Mouse (Mus musculus) MEL (cell line): ENCODE data around the gene Fam214a. TPM values are rescaled to one million over a fixed set of nuclear protein-coding genes. Genes with fewer than 3 reads are reported as not detected.
A peak's percentile ranks its signal among the peaks of the same experiment; 100 is the strongest.
"Not testable (repeated sequence)": the region's sequence is repeated elsewhere in the genome, so short reads cannot be mapped to it uniquely, and the experiment has no call there.

Experiments used
- DNase-seq: peaks from one replicate; pipeline ENCODE4 v3.0.0; 2011; ENCODE audit warnings: low read depth, low spot score
- H3K27ac ChIP-seq: 2 replicates; pipeline ENCODE4 v1.5.1; 2012; ENCODE audit warnings: low read depth, mild to moderate bottlenecking, control low read depth, low read length, moderate library complexity; ENCODE audit not compliant: control insufficient read depth
- H3K27me3 ChIP-seq, 2 experiments: fragments of 150-350 bp in 1 of 2; sonication (generic) in 1 of 2; 2 replicates each; pipeline ENCODE4 v1.6.1; 2012; ENCODE audit warnings: low read length in 2 of 2, mild to moderate bottlenecking in 2 of 2, improper control_type of control experiment in 1 of 2, moderate library complexity in 1 of 2; ENCODE audit not compliant: insufficient read depth in 2 of 2, control insufficient read depth in 1 of 2
- H3K36me3 ChIP-seq, 2 experiments: 2 replicates each; pipeline ENCODE4 v1.6.1; 2012 to 2014; ENCODE audit warnings: low read length in 2 of 2, improper control_type of control experiment in 1 of 2, inconsistent platforms in 1 of 2, mild to moderate bottlenecking in 1 of 2; ENCODE audit not compliant: insufficient read depth in 2 of 2, control insufficient read depth in 1 of 2
- H3K4me1 ChIP-seq, 2 experiments: fragments of 150-350 bp in 1 of 2; sonication (generic) in 1 of 2; 2 replicates each; pipeline ENCODE4 v1.6.1; 2012; ENCODE audit warnings: low read length in 2 of 2, improper control_type of control experiment in 1 of 2, mild to moderate bottlenecking in 1 of 2; ENCODE audit not compliant: insufficient read depth in 2 of 2, control insufficient read depth in 1 of 2
- H3K4me3 ChIP-seq, 2 experiments: fragments of 150-350 bp in 1 of 2; sonication (generic) in 1 of 2; 2 replicates each; pipeline ENCODE4 v1.5.1; 2012; ENCODE audit warnings: low read depth in 2 of 2, low read length in 2 of 2, mild to moderate bottlenecking in 2 of 2, moderate library complexity in 2 of 2, control low read depth in 1 of 2, improper control_type of control experiment in 1 of 2; ENCODE audit not compliant: control insufficient read depth in 1 of 2, insufficient read depth in 1 of 2
- H3K79me2 ChIP-seq: 2 replicates; pipeline ENCODE4 v1.6.1; 2012; ENCODE audit warnings: mild to moderate bottlenecking, low read length, moderate library complexity; ENCODE audit not compliant: control insufficient read depth, poor library complexity, insufficient read depth
- H3K9ac ChIP-seq: 2 replicates; pipeline ENCODE4 v1.6.1; 2012; ENCODE audit warnings: low read depth, mild to moderate bottlenecking, control low read depth, low read length, moderate library complexity; ENCODE audit not compliant: control insufficient read depth, poor library complexity, severe bottlenecking
- H3K9me3 ChIP-seq: fragments of 150-350 bp; sonication (generic); replicated peaks from 2 replicates; pipeline ENCODE4 v1.6.1; 2012; ENCODE audit warnings: mild to moderate bottlenecking, low read length, improper control_type of control experiment, moderate library complexity; ENCODE audit not compliant: insufficient read depth
- BHLHE40 ChIP-seq: IDR thresholded peaks from 2 replicates; pipeline ENCODE4 v1.6.1; 2012; ENCODE audit warnings: low read depth, mild to moderate bottlenecking, inconsistent platforms, low read length, improper control_type of control experiment, borderline replicate concordance
- ELF1 ChIP-seq: IDR thresholded peaks from 2 replicates; pipeline ENCODE4 v1.6.1; 2014; ENCODE audit warnings: low read depth, mild to moderate bottlenecking, inconsistent platforms, low read length, improper control_type of control experiment, moderate library complexity
- EP300 ChIP-seq, 2 experiments: IDR thresholded peaks; 2 replicates each; pipeline ENCODE4 v1.6.1; 2011; ENCODE audit warnings: improper control_type of control experiment in 2 of 2, low read length in 2 of 2, low read depth in 1 of 2, mild to moderate bottlenecking in 1 of 2
- GABPA ChIP-seq: IDR thresholded peaks from 2 replicates; pipeline ENCODE4 v1.6.1; 2012; ENCODE audit warnings: low read depth, mild to moderate bottlenecking, inconsistent platforms, low read length, improper control_type of control experiment, moderate library complexity
- MAX ChIP-seq: IDR thresholded peaks from 2 replicates; pipeline ENCODE4 v1.6.1; 2011; ENCODE audit warnings: low read length, improper control_type of control experiment
- NELFE ChIP-seq: IDR thresholded peaks from 2 replicates; pipeline ENCODE4 v1.6.1; 2011; ENCODE audit warnings: low read depth, low read length, improper control_type of control experiment
- POLR2A ChIP-seq, 2 experiments: IDR thresholded peaks; 2 replicates each; pipeline ENCODE4 v1.6.1; 2011 to 2012; ENCODE audit warnings: low read length in 2 of 2, mild to moderate bottlenecking in 2 of 2, control low read depth in 1 of 2, improper control_type of control experiment in 1 of 2, low read depth in 1 of 2, moderate library complexity in 1 of 2; ENCODE audit not compliant: control insufficient read depth in 1 of 2, insufficient read depth in 1 of 2, poor library complexity in 1 of 2
- RCOR1 ChIP-seq: IDR thresholded peaks from 2 replicates; pipeline ENCODE4 v1.6.1; 2012; ENCODE audit warnings: low read depth, mild to moderate bottlenecking, inconsistent platforms, low read length, improper control_type of control experiment
- SIN3A ChIP-seq: IDR thresholded peaks from 2 replicates; pipeline ENCODE4 v1.6.1; 2012; ENCODE audit warnings: low read length, improper control_type of control experiment, inconsistent platforms
- TBP ChIP-seq: IDR thresholded peaks from 2 replicates; pipeline ENCODE4 v1.8.0; 2011; ENCODE audit warnings: low read depth, low read length, improper control_type of control experiment
- ZNF384 ChIP-seq: IDR thresholded peaks from 2 replicates; pipeline ENCODE4 v1.6.1; 2012; ENCODE audit warnings: low read depth, mild to moderate bottlenecking, inconsistent platforms, low read length, improper control_type of control experiment
- polyA plus RNA-seq, 2 experiments: library from polyadenylated mRNA; stranded (reverse) in 1 of 2; unstranded in 1 of 2; fragments of >175 nt in 1 of 2; fragments of >200 nt in 1 of 2; gene quantifications; 2 replicates each; pipeline versions ENCODE4 v1.2.1 to v1.2.4; 2012; ENCODE audit warnings: low replicate concordance in 2 of 2, low read depth in 1 of 2; ENCODE audit not compliant: insufficient read length in 2 of 2, insufficient read depth in 1 of 2, missing spikeins in 1 of 2
- total RNA-seq: library from RNA; depleted of rRNA; stranded (reverse); fragments of 300-350 nt; gene quantifications from 2 replicates; pipeline ENCODE4 v1.2.3, GENCODE M21; 2012

Fam214a gene
- total and polyA plus RNA-seq, 3 experiments, result 2.3 to 3.9 TPM; not detected in 1

GRCm38 (mm10) chr9:74982193-74982592, 29.5 kb downstream of the Fam214a start:
- H3K4me1 ChIP-seq, result peaks cover 0 to 2% of the 10 kb centered on the region in 2 experiments; a peak in 1 of 4 replicates
- no peaks in the 10 kb centered on the region for H3K27me3 ChIP-seq
- H3K79me2 ChIP-seq, result no peaks in the 10 kb centered on the region
- TF ChIP-seq POLR2A (IDR thresholded peaks at IDR 0.05; ENCODE audit: control insufficient read depth in 1 of 2, insufficient read depth in 1 of 2, low read depth in 1 of 2, low read length in 2 of 2, poor library complexity in 1 of 2) (no peak), BHLHE40 (no peak), GABPA (no peak)
- H3K36me3 ChIP-seq, result no peaks in the 10 kb centered on the region; a peak in 1 of 4 replicates
- no peak overlapping the region for H3K9ac ChIP-seq
- H3K9me3 ChIP-seq, result no peaks in the 10 kb centered on the region
- no peak overlapping the region for H3K27ac ChIP-seq
- DNase-seq, result no peak
- no peak overlapping the region for H3K4me3 ChIP-seq

DNA sequence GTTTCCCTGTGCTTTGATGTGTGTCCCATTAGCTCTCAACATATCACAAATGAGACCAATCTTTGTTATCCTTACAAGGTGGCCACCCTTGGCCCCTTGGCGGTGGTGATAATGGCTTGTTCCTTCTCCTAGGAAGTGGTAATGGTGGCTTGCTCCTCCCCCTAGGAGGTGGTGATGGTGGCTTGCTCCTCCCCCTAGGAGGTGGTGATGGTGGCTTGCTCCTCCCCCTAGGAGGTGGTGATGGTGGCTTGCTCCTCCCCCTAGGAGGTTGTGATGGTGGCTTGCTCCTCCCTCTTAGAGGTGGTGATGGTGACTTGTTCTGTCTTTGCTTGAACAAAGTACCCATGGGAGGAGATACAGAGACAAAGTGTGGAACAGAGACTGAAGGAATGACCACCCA, 30.0 kb downstream of the Fam214a start:
- not testable (repeated sequence) for H3K9ac ChIP-seq, H3K9me3 ChIP-seq, H3K27ac ChIP-seq, H3K4me3 ChIP-seq, H3K27me3 ChIP-seq, H3K79me2 ChIP-seq, H3K36me3 ChIP-seq, H3K4me1 ChIP-seq
- DNase-seq, result peak; percentile 14

DNA sequence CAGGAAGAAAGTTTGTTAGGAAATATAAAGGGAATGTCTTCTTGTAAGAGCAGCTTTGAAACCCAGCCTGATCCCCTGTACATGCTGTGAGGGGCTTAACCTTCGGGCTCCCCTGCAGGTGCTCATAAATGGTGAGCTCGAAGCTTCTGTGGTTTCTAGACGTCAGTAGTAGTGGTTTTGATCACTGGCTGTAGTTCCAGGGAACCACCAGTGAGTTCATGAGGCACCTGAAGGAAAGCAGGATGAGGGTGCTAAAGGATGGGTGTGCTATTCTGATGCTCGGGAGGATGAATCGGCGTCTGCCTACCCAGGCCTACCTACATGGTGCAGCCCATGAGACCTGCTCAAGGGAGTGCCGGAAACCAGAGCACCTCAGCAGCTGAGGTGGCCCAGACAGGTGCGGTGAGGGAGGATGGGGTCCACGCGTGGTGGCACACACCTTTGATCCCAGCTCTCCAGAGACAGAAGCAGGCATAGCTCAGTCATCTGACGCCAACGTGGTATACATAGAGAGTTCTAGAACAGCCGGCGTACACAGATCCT, 32.6 kb downstream of the Fam214a start:
- Histone ChIP-seq H3K79me2 (no peaks in the 10 kb centered on the region), H3K9ac (no peak overlapping the region), H3K36me3 (no peaks in the 10 kb centered on the region; a peak in 1 of 4 replicates), H3K4me3 (no peak overlapping the region), H3K9me3 (no peaks in the 10 kb centered on the region), H3K27me3 (no peaks in the 10 kb centered on the region), H3K27ac (no peak overlapping the region), H3K4me1 (peaks cover 0 to 2% of the 10 kb centered on the region in 2 experiments; a peak in 1 of 4 replicates)
- no peak for TF ChIP-seq TBP
- no peak for TF ChIP-seq ZNF384
- TF ChIP-seq MAX, result no peak
- TF ChIP-seq NELFE, result no peak
- no peak for TF ChIP-seq ELF1
- TF ChIP-seq SIN3A, result no peak
- TF ChIP-seq EP300 (IDR thresholded peaks at IDR 0.05; ENCODE audit: low read depth in 1 of 2, low read length in 2 of 2), result no peak
- TF ChIP-seq RCOR1, result no peak
- DNase-seq, result no peak
